Comparison of ENCODE assay signal across 8 mouse cellular contexts in genomic region chr17:24960852-24961715, GRCm38 (mm10). TPM values are rescaled to one million over a fixed set of nuclear protein-coding genes. Genes with fewer than 3 reads are reported as not detected.
A peak's percentile ranks its signal among the peaks of the same experiment; 100 is the strongest.
DNase-seq lines count a peak whose midpoint lies in the region; ATAC-seq and TF ChIP-seq lines count a peak whose summit lies in the region.

No protein-coding gene starts in this region.

- peak overlapping the region; percentile 81 for H3K4me2 ChIP-seq in hindbrain, postnatal 0 days (ENCODE audit: low read depth, low read length)
- H3K4me2 ChIP-seq in midbrain, embryonic 12.5 days (replicated peaks): peak overlapping the region; percentile 72

- H3K9ac ChIP-seq in hindbrain, postnatal 0 days (replicated peaks; ENCODE audit: low read length): peak overlapping the region; percentile 80; the same call in 1 of the 2 replicates
- H3K9ac ChIP-seq in midbrain, embryonic 12.5 days (replicated peaks): peak overlapping the region; percentile 34; the same call in 1 of the 2 replicates

- peak; percentile 52 for ATAC-seq in hindbrain, postnatal 0 days
- ATAC-seq in midbrain, embryonic 12.5 days (ENCODE audit: low FRiP score, low read depth): peak; percentile 50

- peak overlapping the region; percentile 66 for H3K4me3 ChIP-seq in layer of hippocampus, adult 2 months
- peak overlapping the region; percentile 87 for H3K4me3 ChIP-seq in hindbrain, postnatal 0 days (ENCODE audit: low read length)
- peak overlapping the region; percentile 90 for H3K4me3 ChIP-seq in midbrain, embryonic 12.5 days

- no peaks in the 10 kb centered on the region for H3K9me3 ChIP-seq in hindbrain, postnatal 0 days (ENCODE audit: low read length)
- H3K9me3 ChIP-seq in midbrain, embryonic 12.5 days: no peaks in the 10 kb centered on the region

- DNase-seq in layer of hippocampus, adult 2 months (ENCODE audit: low spot score in 2 of 2): no peak
- no peak for DNase-seq in layer of hippocampus, adult 8-10 months (ENCODE audit: low spot score in 2 of 2)
- DNase-seq in c-Kit-positive CD71-negative TER-119-negative erythroid progenitor cells, embryonic 14.5 days (ENCODE audit: low read depth): peak; percentile 17
- no peak for DNase-seq in hindbrain, postnatal 0 days (ENCODE audit: low spot score)
- no peak for DNase-seq in gastrocnemius, postnatal 36 days
- DNase-seq in adrenal gland, postnatal 14 days: no peak
- no peak for DNase-seq in thymus, postnatal 10 days (ENCODE audit: low spot score in 2 of 2)

- 0 out of 2 replicates have a peak, but pooled peaks cover 5% of the 10 kb centered on the region for H3K4me1 ChIP-seq in hindbrain, postnatal 0 days (ENCODE audit: insufficient read depth, low read length)
- H3K4me1 ChIP-seq in midbrain, embryonic 12.5 days: peaks cover 14% of the 10 kb centered on the region

- H3K27me3 ChIP-seq in hindbrain, postnatal 0 days (ENCODE audit: insufficient read depth, low read length): no peaks in the 10 kb centered on the region
- no peaks in the 10 kb centered on the region for H3K27me3 ChIP-seq in midbrain, embryonic 12.5 days

- WGBS in hindbrain, postnatal 0 days: 17% methylated on average over 21 of the region's 21 CpGs
- WGBS in midbrain, embryonic 12.5 days: 18% methylated on average over 21 of the region's 21 CpGs

- H3K27ac ChIP-seq in layer of hippocampus, adult 2 months: peak overlapping the region; percentile 50; the same call in 1 of the 2 replicates
- H3K27ac ChIP-seq in hindbrain, postnatal 0 days: peak overlapping the region; percentile 34; the same call in 1 of the 2 replicates
- 0 out of 2 replicates have a peak overlapping the region, but pooled peaks have one; percentile 25 for H3K27ac ChIP-seq in midbrain, embryonic 12.5 days (replicated peaks)

- intact Hi-C loops in gastrocnemius, postnatal 36 days (cut with DNase I): no loop called here

- TF ChIP-seq CTCF in layer of hippocampus, adult 2 months (conservative IDR thresholded peaks at IDR 0.05): no peak
- no peak for TF ChIP-seq CTCF in hindbrain, postnatal 0 days (IDR thresholded peaks at IDR 0.05; ENCODE audit: low read depth)

- H3K36me3 ChIP-seq in hindbrain, postnatal 0 days (ENCODE audit: insufficient read depth, low read length): peaks cover 21% of the 10 kb centered on the region
- peaks cover 51% of the 10 kb centered on the region for H3K36me3 ChIP-seq in midbrain, embryonic 12.5 days

RNA-seq across cellular contexts. Expression of gene Jpt2, which starts 0.6 kb away (rescaled TPM):
- 1 to 10 TPM; 4.4 to 6.1 TPM for total RNA-seq in layer of hippocampus, adult 2 months (2021)
- total RNA-seq in layer of hippocampus, adult 8-10 months (2022): 1 to 10 TPM; 5.5 to 8.8 (median 7.9) TPM
- 57.0 and 61.2 TPM in 2 replicates for total RNA-seq in hindbrain, postnatal 0 days (2014; rRNA removed)
- polyA plus RNA-seq in hindbrain, postnatal 0 days (2015; fragmentation: Nextera tagmentation; extraction: Ambion mirVana): 63.1 and 68.5 TPM in 2 replicates
- 279 and 292 TPM in 2 replicates for polyA plus RNA-seq in midbrain, embryonic 12.5 days (2016; fragmentation: Nextera tagmentation; extraction: Ambion mirVana)
- total RNA-seq in gastrocnemius, postnatal 36 days (2021): 1 to 10 TPM; 6.2 to 6.8 TPM
- total RNA-seq in adrenal gland, postnatal 14 days (2021): 33.9 and 45.2 TPM in 2 replicates

RNA-seq across cellular contexts. Expression of gene Mapk8ip3, which starts 24.3 kb away (rescaled TPM):
- total RNA-seq in layer of hippocampus, adult 2 months (2021): 100 to 1,000 TPM; 409 to 411 TPM
- total RNA-seq in layer of hippocampus, adult 8-10 months (2022): 100 to 1,000 TPM; 384 to 435 (median 406) TPM
- 165 and 177 TPM in 2 replicates for total RNA-seq in hindbrain, postnatal 0 days (2014; rRNA removed)
- 62.0 and 62.4 TPM in 2 replicates for polyA plus RNA-seq in hindbrain, postnatal 0 days (2015; fragmentation: Nextera tagmentation; extraction: Ambion mirVana)
- polyA plus RNA-seq in midbrain, embryonic 12.5 days (2016; fragmentation: Nextera tagmentation; extraction: Ambion mirVana): 78.7 and 80.0 TPM in 2 replicates
- 10 to 100 TPM; 16.2 to 24.4 TPM for total RNA-seq in gastrocnemius, postnatal 36 days (2021)
- total RNA-seq in adrenal gland, postnatal 14 days (2021): 84.3 and 111 TPM in 2 replicates

RNA-seq across cellular contexts. Expression of gene Cramp1l, which starts 54.5 kb away (rescaled TPM):
- 10 to 100 TPM; 25.2 to 30.7 TPM for total RNA-seq in layer of hippocampus, adult 2 months (2021)
- total RNA-seq in layer of hippocampus, adult 8-10 months (2022): 10 to 100 TPM; 25.2 to 28.6 (median 26.7) TPM
- 24.4 and 26.7 TPM in 2 replicates for total RNA-seq in hindbrain, postnatal 0 days (2014; rRNA removed)
- polyA plus RNA-seq in hindbrain, postnatal 0 days (2015; fragmentation: Nextera tagmentation; extraction: Ambion mirVana): 3.7 TPM in 2 replicates
- 12.8 and 15.0 TPM in 2 replicates for polyA plus RNA-seq in midbrain, embryonic 12.5 days (2016; fragmentation: Nextera tagmentation; extraction: Ambion mirVana)
- total RNA-seq in gastrocnemius, postnatal 36 days (2021): 1 to 10 TPM; 5.9 to 7.1 TPM
- 23.3 and 26.7 TPM in 2 replicates for total RNA-seq in adrenal gland, postnatal 14 days (2021)

RNA-seq across cellular contexts. Expression of gene Ift140, which starts 54.8 kb away (rescaled TPM):
- 10 to 100 TPM; 23.5 to 25.0 TPM for total RNA-seq in layer of hippocampus, adult 2 months (2021)
- total RNA-seq in layer of hippocampus, adult 8-10 months (2022): 10 to 100 TPM; 22.1 to 25.1 (median 23.5) TPM
- 27.0 and 37.3 TPM in 2 replicates for total RNA-seq in hindbrain, postnatal 0 days (2014; rRNA removed)
- polyA plus RNA-seq in hindbrain, postnatal 0 days (2015; fragmentation: Nextera tagmentation; extraction: Ambion mirVana): 13.1 and 13.4 TPM in 2 replicates
- 28.4 and 28.6 TPM in 2 replicates for polyA plus RNA-seq in midbrain, embryonic 12.5 days (2016; fragmentation: Nextera tagmentation; extraction: Ambion mirVana)
- total RNA-seq in gastrocnemius, postnatal 36 days (2021): 1 to 10 TPM; 1.7 to 2.0 TPM
- 30.0 and 43.7 TPM in 2 replicates for total RNA-seq in adrenal gland, postnatal 14 days (2021)
